ENCODE assay signal across 23 mouse cellular contexts in the genomic region with DNA sequence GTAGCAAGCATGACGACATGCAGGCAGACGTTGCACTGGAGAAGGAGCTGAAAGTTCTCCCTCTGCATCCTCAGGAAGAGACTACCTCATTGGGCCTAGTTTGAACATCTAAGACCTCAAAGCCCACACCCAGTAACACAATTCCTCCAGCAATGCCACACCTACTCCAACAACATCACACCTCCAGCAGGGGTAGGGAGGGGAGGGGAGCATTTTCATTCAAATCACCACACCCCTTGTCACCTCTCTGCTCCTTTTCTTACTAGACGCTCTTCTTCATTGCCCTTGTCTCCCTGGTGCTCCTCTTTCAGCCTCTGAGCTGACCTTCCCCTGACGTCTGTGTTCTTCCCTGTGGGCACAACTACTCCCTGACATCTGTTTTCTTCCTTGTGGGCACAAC.
A peak's percentile ranks its signal among the peaks of the same experiment; 100 is the strongest.
DNase-seq lines count a peak whose midpoint lies in the region; TF ChIP-seq lines count a peak whose summit lies in the region.
"Had no signal": no experiment of that assay in that cellular context is flagged by ENCODE, and none has a peak within 500 bp of the region (broad histone marks: within the 10 kb centered on the region; RNA-seq: fewer than 3 reads in every experiment).

No protein-coding gene starts in this region.

- no peaks in the 10 kb centered on the region for H3K36me3 ChIP-seq in ES-Bruce4 (ENCODE audit: control insufficient read depth, insufficient read depth, low read length, poor library complexity, severe bottlenecking)
- no peaks in the 10 kb centered on the region for H3K36me3 ChIP-seq in ES-E14 (ENCODE audit: control insufficient read depth, insufficient read depth, low read length, poor library complexity, severe bottlenecking)
- H3K36me3 ChIP-seq in forebrain, embryonic 10.5 days (replicated peaks), result no peaks in the 10 kb centered on the region
- H3K36me3 ChIP-seq: embryonic facial prominence, embryonic 13.5 days; embryonic facial prominence, embryonic 15.5 days; forebrain, embryonic 15.5 days had no signal

- no peak for TF ChIP-seq POLR2A in ES-Bruce4 (IDR thresholded peaks at IDR 0.05; ENCODE audit: insufficient read depth, low read length)

- WGBS in forebrain, embryonic 10.5 days, result 78% methylated on average over 4 of the region's 4 CpGs

- DNase-seq in ES-E14 (ENCODE audit: low read depth, low spot score) (peak; percentile 54), WW6 (ENCODE audit: low read depth, low spot score) (peak; percentile 40)
- no peak for DNase-seq in heart, postnatal 25 days (ENCODE audit: low spot score)
- DNase-seq in forebrain, embryonic 10.5 days (ENCODE audit: extremely low spot score, low spot score), result no peak
- DNase-seq in neural tube, embryonic 10.5 days (ENCODE audit: extremely low spot score, low spot score), result no peak
- DNase-seq: adrenal gland, postnatal 10 days; adrenal gland, postnatal 25 days; B cell, adult 2 months; cerebellum, adult 11 months; cerebellum, adult 18-20 months; cerebellum, adult 8-10 months; cerebellum, adult 9-11 months; cerebellum, postnatal 14 days; cerebellum, postnatal 36 days; embryo, embryonic 11 days; forebrain, postnatal 0 days had no signal

- no peak for TF ChIP-seq CTCF in ES-Bruce4 (IDR thresholded peaks at IDR 0.05; ENCODE audit: low read depth, low read length)

- peaks cover 5% of the 10 kb centered on the region for H3K4me1 ChIP-seq in ES-Bruce4 (ENCODE audit: control insufficient read depth, insufficient read depth, low read length)
- peaks cover 4 to 16% of the 10 kb centered on the region in 2 experiments for H3K4me1 ChIP-seq in ES-E14 (ENCODE audit: control insufficient read depth in 2 of 2, insufficient read depth in 2 of 2, low read length in 2 of 2, poor library complexity in 1 of 2)
- H3K4me1 ChIP-seq in forebrain, embryonic 10.5 days, result peaks cover 11% of the 10 kb centered on the region; the same call in 1 of the 2 replicates
- H3K4me1 ChIP-seq: forebrain, embryonic 15.5 days had no signal

- H3K9ac ChIP-seq in ES-Bruce4 (ENCODE audit: low read depth, poor library complexity, severe bottlenecking) (no peak overlapping the region), ES-E14 (ENCODE audit: insufficient read depth, low read depth, low read length, poor library complexity, severe bottlenecking) (no peak overlapping the region)
- H3K9ac ChIP-seq: embryonic facial prominence, embryonic 13.5 days; embryonic facial prominence, embryonic 15.5 days; forebrain, embryonic 13.5 days; forebrain, embryonic 15.5 days; forebrain, postnatal 0 days had no signal

- peak; percentile 94 for TF ChIP-seq EP300 in ES-Bruce4 (IDR thresholded peaks at IDR 0.05; ENCODE audit: insufficient read depth, low read depth, low read length)

- intact Hi-C loops in heart, postnatal 25 days (cut with DNase I), result no loop called here

- in situ Hi-C loops in ES-E14 (cut with MboI; ENCODE audit: low sequenced_read_pairs in 2 of 2, unreplicated experiment in 2 of 2), result no loop called here

- H3K9me3 ChIP-seq in ES-Bruce4 (replicated peaks; ENCODE audit: control insufficient read depth, insufficient read depth, low read length, poor library complexity, severe bottlenecking), result no peaks in the 10 kb centered on the region
- H3K9me3 ChIP-seq in ES-E14 (ENCODE audit: control insufficient read depth, insufficient read depth, low read depth, low read length), result no peaks in the 10 kb centered on the region
- H3K9me3 ChIP-seq in forebrain, embryonic 10.5 days, result no peaks in the 10 kb centered on the region
- H3K9me3 ChIP-seq: embryonic facial prominence, embryonic 13.5 days; embryonic facial prominence, embryonic 15.5 days; forebrain, embryonic 13.5 days; forebrain, embryonic 15.5 days had no signal

- no peaks in the 10 kb centered on the region for H3K27me3 ChIP-seq in ES-Bruce4 (ENCODE audit: control insufficient read depth, insufficient read depth, low read length, poor library complexity, severe bottlenecking)
- peaks cover 71% of the 10 kb centered on the region for H3K27me3 ChIP-seq in forebrain, embryonic 10.5 days (ENCODE audit: poor library complexity, severe bottlenecking)
- H3K27me3 ChIP-seq: CH12.LX; embryonic facial prominence, embryonic 15.5 days had no signal

- H3K27ac ChIP-seq in ES-Bruce4 (ENCODE audit: insufficient read depth, low read length), result peak overlapping the region; percentile 62
- H3K27ac ChIP-seq in ES-E14 (ENCODE audit: insufficient read depth, low read depth, low read length, poor library complexity, severe bottlenecking), result no peak overlapping the region
- H3K27ac ChIP-seq in forebrain, embryonic 10.5 days, result no peak overlapping the region
- H3K27ac ChIP-seq: embryonic facial prominence, embryonic 13.5 days; embryonic facial prominence, embryonic 15.5 days; forebrain, embryonic 13.5 days; forebrain, embryonic 15.5 days had no signal

- H3K4me3 ChIP-seq in ES-Bruce4 (ENCODE audit: low read depth, low read length) (no peak overlapping the region), ES-E14 (ENCODE audit: insufficient read depth in 1 of 2, low read depth in 1 of 2, low read length in 2 of 2, poor library complexity in 1 of 2, severe bottlenecking in 1 of 2) (no peak overlapping the region)
- no peak overlapping the region for H3K4me3 ChIP-seq in forebrain, embryonic 10.5 days
- H3K4me3 ChIP-seq: embryonic facial prominence, embryonic 13.5 days; embryonic facial prominence, embryonic 15.5 days; erythroblast, embryonic 14.5 days; forebrain, embryonic 13.5 days; forebrain, embryonic 15.5 days had no signal

TF ChIP-seq in ES-E14, 5 proteins besides CTCF, POLR2A, EP300 and RAD21:
- TF ChIP-seq CHD2 (IDR thresholded peaks at IDR 0.05; ENCODE audit: low read depth, low read length), result no peak
- no peak for TF ChIP-seq HCFC1 (IDR thresholded peaks at IDR 0.05; ENCODE audit: borderline replicate concordance, insufficient read depth, low read length)
- TF ChIP-seq ZNF384 (IDR thresholded peaks at IDR 0.05; ENCODE audit: low read depth, low read length), result no peak
- TF ChIP-seq ZC3H11A (IDR thresholded peaks at IDR 0.05; ENCODE audit: borderline replicate concordance, low read depth, low read length), result no peak
- no peak for TF ChIP-seq MAFK (IDR thresholded peaks at IDR 0.05; ENCODE audit: insufficient read depth, low read depth, low read length)

Comparison
In these comparisons a context has a peak if more than half of its experiments do, and no peak if none do; other contexts are left out.
1. DNase-seq: peak in ES-E14 (single experiment) and WW6 (single experiment); none in heart, postnatal 25 days (single experiment), forebrain, embryonic 10.5 days (single experiment) and neural tube, embryonic 10.5 days (single experiment).